Mouse (Mus musculus) lung, embryonic 16.5 days (tissue): ENCODE results near the gene BC052040. TPM values are rescaled to one million over a fixed set of nuclear protein-coding genes. Genes with fewer than 3 reads are reported as not detected.
A peak's percentile ranks its signal among the peaks of the same experiment; 100 is the strongest.

Source experiments
- ATAC-seq: fragments of 200-750 bp; cut with Nextera tagmentation; 2 replicates; pipeline ENCODE4 v1.8.0; 2017; ENCODE audit warnings: low read depth, mild to moderate bottlenecking, moderate library complexity
- H3K27ac ChIP-seq: fragments of 300-500 bp; sonication (generic); 2 replicates; pipeline ENCODE4 v1.5.1; 2014; ENCODE audit warnings: mild to moderate bottlenecking, control low read depth, low read length
- H3K27me3 ChIP-seq: fragments of 300-500 bp; sonication (generic); 2 replicates; pipeline ENCODE4 v1.6.1; 2014; ENCODE audit warnings: low read depth, low read length, mixed read lengths; ENCODE audit not compliant: control insufficient read depth, insufficient read depth
- H3K36me3 ChIP-seq: fragments of 300-500 bp; sonication (generic); 2 replicates; pipeline ENCODE4 v1.6.1; 2014; ENCODE audit warnings: low read length; ENCODE audit not compliant: control insufficient read depth, insufficient read depth
- H3K4me1 ChIP-seq: fragments of 300-500 bp; sonication (generic); replicated peaks from 2 replicates; pipeline ENCODE4 v1.6.1; 2014; ENCODE audit warnings: low read length, mixed read lengths; ENCODE audit not compliant: control insufficient read depth, insufficient read depth
- H3K4me2 ChIP-seq: fragments of 300-500 bp; sonication (generic); 2 replicates; pipeline ENCODE4 v1.6.1; 2014; ENCODE audit warnings: low read depth, low read length, control low read depth
- H3K4me3 ChIP-seq: fragments of 300-500 bp; sonication (generic); 2 replicates; pipeline ENCODE4 v1.5.1; 2014; ENCODE audit warnings: mild to moderate bottlenecking, low read length, control low read depth
- H3K9ac ChIP-seq: fragments of 300-500 bp; sonication (generic); 2 replicates; pipeline ENCODE4 v1.6.1; 2014; ENCODE audit warnings: low read length, control low read depth
- H3K9me3 ChIP-seq: fragments of 300-500 bp; sonication (generic); 2 replicates; pipeline ENCODE4 v1.6.1; 2016; ENCODE audit warnings: low read length; ENCODE audit not compliant: control insufficient read depth
- WGBS: fragments of 180-500 bp; shearing (Covaris S2); extraction: QIAGEN DNeasy Blood & Tissue Kit; methylation state at CpG from one replicate; pipeline ENCODE4 v1.1.7; 2014; 5-methylcytosine and 5-hydroxymethylcytosine counted together
- polyA plus RNA-seq: library from polyadenylated mRNA; unstranded; fragments of >200 nt; fragmentation: Nextera tagmentation; extraction: Ambion mirVana; gene quantifications from 2 replicates; pipeline ENCODE4 v1.2.1, GENCODE M21; 2015

Gene BC052040
- polyA plus RNA-seq, 1 experiment from 2014 or later, result 12.6 TPM

DNA sequence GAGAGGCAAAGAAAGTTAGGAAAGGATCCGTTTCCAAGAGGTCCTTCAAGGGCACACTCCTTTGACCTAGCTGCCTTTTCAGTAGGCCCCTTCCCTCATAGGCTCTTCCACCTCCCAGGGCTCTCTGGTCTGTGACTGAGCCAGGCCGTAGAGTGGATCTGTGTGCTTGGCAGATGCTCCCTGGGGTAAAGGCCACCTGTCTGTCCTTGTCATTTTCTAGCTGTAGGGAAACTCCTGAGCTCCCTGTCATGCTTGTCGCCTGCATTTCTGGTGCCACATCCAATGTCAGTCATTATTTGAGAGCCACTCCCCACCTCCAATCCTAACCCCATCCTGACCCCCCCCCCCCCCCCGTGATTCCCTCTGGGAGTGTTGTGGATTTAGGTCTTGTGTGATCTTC lies 151.1 kb downstream of the BC052040 start:
- Histone ChIP-seq H3K27me3 (no peaks in the 10 kb centered on the region), H3K36me3 (peaks cover 2% of the 10 kb centered on the region; the same call in 1 of the 2 replicates), H3K9ac (no peak overlapping the region), H3K9me3 (no peaks in the 10 kb centered on the region), H3K4me2 (no peak overlapping the region), H3K4me3 (no peak overlapping the region), H3K4me1 (no peaks in the 10 kb centered on the region), H3K27ac (no peak overlapping the region)
- WGBS, result 82% methylated on average over 4 of the region's 4 CpGs
- ATAC-seq, result no peak

DNA sequence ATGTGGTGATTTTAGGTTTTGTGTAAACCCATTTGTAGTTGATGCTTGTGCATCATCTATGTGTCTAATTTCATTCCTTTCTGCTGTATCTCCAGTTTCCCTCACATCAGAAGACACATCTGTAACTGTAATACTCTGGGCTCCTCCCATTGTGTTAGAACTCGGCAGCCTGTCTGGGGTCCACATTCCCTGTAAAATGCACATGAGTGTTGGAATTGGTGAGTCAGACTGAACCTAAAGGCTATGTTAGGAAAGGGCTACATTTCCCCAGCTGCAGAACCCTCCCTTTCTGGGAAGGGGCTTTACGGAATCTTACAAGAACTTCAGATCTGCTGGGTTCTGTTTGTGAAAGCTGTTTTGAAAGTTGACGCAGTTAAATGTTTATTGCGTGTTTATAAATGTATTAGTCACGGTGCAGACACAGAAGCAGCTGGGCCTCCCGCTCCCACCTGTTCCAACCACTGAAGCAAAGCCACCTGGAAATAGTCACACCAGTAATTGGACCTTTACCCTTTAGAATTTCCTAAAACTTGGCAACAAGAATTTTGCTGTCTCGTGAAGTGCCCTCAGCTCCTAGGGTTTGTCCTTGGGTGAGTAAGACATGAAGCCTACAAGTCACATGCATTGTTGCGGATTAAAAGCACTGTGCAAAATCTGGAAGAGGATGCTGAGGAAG lies 151.6 kb downstream of the BC052040 start:
- Histone ChIP-seq H3K9ac (no peak overlapping the region), H3K36me3 (peaks cover 1% of the 10 kb centered on the region; the same call in 1 of the 2 replicates), H3K27me3 (no peaks in the 10 kb centered on the region), H3K4me1 (no peaks in the 10 kb centered on the region), H3K27ac (no peak overlapping the region), H3K4me3 (no peak overlapping the region), H3K9me3 (no peaks in the 10 kb centered on the region), H3K4me2 (no peak overlapping the region)
- ATAC-seq, result no peak
- WGBS, result 76% methylated on average over 8 of the region's 8 CpGs

DNA sequence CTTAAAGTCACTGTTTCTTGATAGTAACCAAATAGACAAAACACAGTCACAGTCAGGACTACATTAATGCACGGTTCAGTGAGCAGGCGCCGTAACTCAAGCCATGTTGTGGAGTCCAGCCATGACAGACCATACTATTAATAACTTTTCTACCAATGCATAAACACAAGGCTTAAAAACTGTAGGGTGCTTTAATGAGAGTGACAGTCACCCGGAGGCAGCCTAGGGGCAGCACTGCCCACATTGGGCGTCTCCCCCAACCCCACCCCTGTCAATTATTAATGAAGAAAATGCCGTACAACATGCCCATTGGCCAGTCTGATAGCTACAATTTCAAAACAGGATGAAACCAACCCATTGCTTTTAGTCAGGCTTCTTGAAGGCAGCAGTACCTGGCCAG lies 153.3 kb downstream of the BC052040 start:
- H3K4me3 ChIP-seq, result no peak overlapping the region
- no peak overlapping the region for H3K4me2 ChIP-seq
- ATAC-seq, result no peak
- WGBS, result 86% methylated on average over 6 of the region's 6 CpGs
- no peaks in the 10 kb centered on the region for H3K27me3 ChIP-seq
- H3K9ac ChIP-seq, result no peak overlapping the region
- no peaks in the 10 kb centered on the region for H3K9me3 ChIP-seq
- H3K36me3 ChIP-seq, result no peaks in the 10 kb centered on the region
- H3K4me1 ChIP-seq, result no peaks in the 10 kb centered on the region
- no peak overlapping the region for H3K27ac ChIP-seq

DNA sequence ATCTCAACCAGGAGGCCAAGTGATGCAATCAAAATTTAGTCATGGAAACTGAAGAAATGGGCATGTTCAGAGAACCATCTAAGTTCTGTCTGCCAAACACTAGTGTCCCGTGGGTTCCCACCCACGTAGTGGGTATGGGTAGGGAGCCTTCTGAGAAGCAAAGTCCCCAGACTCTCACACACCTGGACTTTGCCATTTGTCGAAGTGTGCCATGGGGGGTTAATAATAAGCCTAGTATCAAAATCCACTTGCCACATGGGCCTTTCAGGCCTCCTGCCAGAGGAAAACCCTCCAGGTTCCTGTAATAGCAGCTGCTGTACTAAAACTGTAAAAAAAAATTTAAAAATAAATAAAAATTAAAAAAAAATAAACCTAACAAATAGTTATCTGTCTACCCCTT lies 154.9 kb downstream of the BC052040 start:
- no peak for ATAC-seq
- no peak overlapping the region for H3K27ac ChIP-seq
- no peaks in the 10 kb centered on the region for H3K27me3 ChIP-seq
- no peaks in the 10 kb centered on the region for H3K4me1 ChIP-seq
- H3K36me3 ChIP-seq, result no peaks in the 10 kb centered on the region
- WGBS, result 83% methylated on average over 3 of the region's 3 CpGs
- H3K4me3 ChIP-seq, result no peak overlapping the region
- no peak overlapping the region for H3K9ac ChIP-seq
- H3K4me2 ChIP-seq, result no peak overlapping the region
- H3K9me3 ChIP-seq, result no peaks in the 10 kb centered on the region

- Histone ChIP-seq H3K9ac (no peak overlapping the region), H3K27me3 (no peaks in the 10 kb centered on the region), H3K4me1 (no peaks in the 10 kb centered on the region), H3K9me3 (no peaks in the 10 kb centered on the region), H3K27ac (no peak overlapping the region), H3K36me3 (no peaks in the 10 kb centered on the region), H3K4me2 (no peak overlapping the region), H3K4me3 (no peak overlapping the region)
- no peak for ATAC-seq
- 76% methylated on average over 2 of the region's 2 CpGs for WGBS
These were observed 156.4 kb downstream of the BC052040 start for GRCm38 (mm10) chr2:115737966-115738365.

- 80% methylated on average over 7 of the region's 7 CpGs for WGBS
- no peak for ATAC-seq
- Histone ChIP-seq H3K27ac (no peak overlapping the region), H3K9me3 (no peaks in the 10 kb centered on the region), H3K4me3 (no peak overlapping the region), H3K4me2 (no peak overlapping the region), H3K36me3 (no peaks in the 10 kb centered on the region), H3K4me1 (no peaks in the 10 kb centered on the region), H3K27me3 (no peaks in the 10 kb centered on the region), H3K9ac (no peak overlapping the region)
These were observed 160.5 kb downstream of the BC052040 start for GRCm38 (mm10) chr2:115742061-115742460.

GRCm38 (mm10) chr2:115747639-115748038 lies 166.1 kb downstream of the BC052040 start:
- Histone ChIP-seq H3K4me2 (no peak overlapping the region), H3K27me3 (no peaks in the 10 kb centered on the region), H3K4me3 (no peak overlapping the region), H3K9me3 (no peaks in the 10 kb centered on the region), H3K36me3 (no peaks in the 10 kb centered on the region), H3K9ac (no peak overlapping the region), H3K4me1 (0 out of 2 replicates have a peak, but pooled peaks cover 2% of the 10 kb centered on the region), H3K27ac (no peak overlapping the region)
- no peak for ATAC-seq
- WGBS, result 87% methylated on average over 3 of the region's 3 CpGs

DNA sequence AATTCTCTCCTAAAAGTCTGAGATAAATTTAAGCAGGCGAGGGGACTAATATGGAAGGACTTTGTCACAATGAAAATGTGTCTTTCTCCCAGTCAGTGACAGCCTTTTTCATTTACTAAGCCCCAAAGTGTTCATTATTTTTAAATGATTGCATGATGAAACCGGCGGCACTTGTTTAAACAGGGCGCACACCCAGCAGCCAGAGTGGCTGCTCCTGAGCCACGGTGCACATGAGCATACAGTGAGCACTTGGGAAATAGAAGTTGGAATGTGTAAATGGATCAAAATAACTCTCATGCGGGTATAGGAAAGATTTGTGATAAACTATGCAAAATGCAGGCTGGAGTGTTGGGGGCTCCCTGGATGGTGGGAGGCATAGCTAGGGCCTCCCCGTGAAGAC lies 169.7 kb downstream of the BC052040 start:
- Histone ChIP-seq H3K9ac (no peak overlapping the region), H3K27ac (no peak overlapping the region), H3K4me2 (no peak overlapping the region), H3K27me3 (no peaks in the 10 kb centered on the region), H3K9me3 (no peaks in the 10 kb centered on the region), H3K4me1 (0 out of 2 replicates have a peak, but pooled peaks cover 2% of the 10 kb centered on the region), H3K4me3 (no peak overlapping the region), H3K36me3 (no peaks in the 10 kb centered on the region)
- WGBS, result 52% methylated on average over 7 of the region's 7 CpGs
- ATAC-seq, result no peak

DNA sequence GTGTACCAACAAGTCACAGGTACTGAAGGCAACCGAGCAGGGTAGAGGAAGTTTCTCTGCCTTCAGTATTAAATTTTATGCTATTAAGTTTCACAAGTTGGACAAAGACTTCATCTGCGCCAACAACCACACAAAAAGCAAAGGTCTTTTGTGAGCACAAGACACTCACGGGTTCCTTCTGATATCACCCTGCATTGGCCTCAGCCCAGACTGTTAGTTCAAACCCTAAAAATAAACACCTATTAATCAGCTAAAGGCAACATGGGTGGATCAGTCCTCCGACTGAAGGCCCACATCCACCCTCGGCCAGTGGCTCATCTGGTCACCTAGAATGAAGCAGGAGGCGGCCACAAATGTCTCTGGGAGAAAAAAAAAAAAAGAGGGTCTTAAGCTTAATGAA lies 176.2 kb downstream of the BC052040 start:
- Histone ChIP-seq H3K9me3 (no peaks in the 10 kb centered on the region), H3K4me1 (peaks cover 13% of the 10 kb centered on the region), H3K36me3 (no peaks in the 10 kb centered on the region), H3K9ac (no peak overlapping the region), H3K27me3 (no peaks in the 10 kb centered on the region), H3K4me2 (0 out of 2 replicates have a peak overlapping the region, but pooled peaks have one; percentile 6), H3K27ac (no peak overlapping the region), H3K4me3 (no peak overlapping the region)
- ATAC-seq, result no peak
- 43% methylated on average over 6 of the region's 6 CpGs for WGBS
